Mouse (Mus musculus) MEL (cell line): ENCODE data around the gene Tnnc2. TPM values are rescaled to one million over a fixed set of nuclear protein-coding genes. Genes with fewer than 3 reads are reported as not detected.

Experiments
- DNase-seq: peaks from one replicate; pipeline ENCODE4 v3.0.0; 2011; ENCODE audit warnings: low read depth, low spot score
- H3K27ac ChIP-seq: 2 replicates; pipeline ENCODE4 v1.5.1; 2012; ENCODE audit warnings: low read depth, mild to moderate bottlenecking, control low read depth, low read length, moderate library complexity; ENCODE audit not compliant: control insufficient read depth
- H3K27me3 ChIP-seq, 2 experiments: fragments of 150-350 bp in 1 of 2; sonication (generic) in 1 of 2; 2 replicates each; pipeline ENCODE4 v1.6.1; 2012; ENCODE audit warnings: low read length in 2 of 2, mild to moderate bottlenecking in 2 of 2, improper control_type of control experiment in 1 of 2, moderate library complexity in 1 of 2; ENCODE audit not compliant: insufficient read depth in 2 of 2, control insufficient read depth in 1 of 2
- H3K36me3 ChIP-seq, 2 experiments: 2 replicates each; pipeline ENCODE4 v1.6.1; 2012 to 2014; ENCODE audit warnings: low read length in 2 of 2, improper control_type of control experiment in 1 of 2, inconsistent platforms in 1 of 2, mild to moderate bottlenecking in 1 of 2; ENCODE audit not compliant: insufficient read depth in 2 of 2, control insufficient read depth in 1 of 2
- H3K4me1 ChIP-seq, 2 experiments: fragments of 150-350 bp in 1 of 2; sonication (generic) in 1 of 2; 2 replicates each; pipeline ENCODE4 v1.6.1; 2012; ENCODE audit warnings: low read length in 2 of 2, improper control_type of control experiment in 1 of 2, mild to moderate bottlenecking in 1 of 2; ENCODE audit not compliant: insufficient read depth in 2 of 2, control insufficient read depth in 1 of 2
- H3K4me3 ChIP-seq, 2 experiments: fragments of 150-350 bp in 1 of 2; sonication (generic) in 1 of 2; 2 replicates each; pipeline ENCODE4 v1.5.1; 2012; ENCODE audit warnings: low read depth in 2 of 2, low read length in 2 of 2, mild to moderate bottlenecking in 2 of 2, moderate library complexity in 2 of 2, control low read depth in 1 of 2, improper control_type of control experiment in 1 of 2; ENCODE audit not compliant: control insufficient read depth in 1 of 2, insufficient read depth in 1 of 2
- H3K79me2 ChIP-seq: 2 replicates; pipeline ENCODE4 v1.6.1; 2012; ENCODE audit warnings: mild to moderate bottlenecking, low read length, moderate library complexity; ENCODE audit not compliant: control insufficient read depth, poor library complexity, insufficient read depth
- H3K9ac ChIP-seq: 2 replicates; pipeline ENCODE4 v1.6.1; 2012; ENCODE audit warnings: low read depth, mild to moderate bottlenecking, control low read depth, low read length, moderate library complexity; ENCODE audit not compliant: control insufficient read depth, poor library complexity, severe bottlenecking
- H3K9me3 ChIP-seq: fragments of 150-350 bp; sonication (generic); replicated peaks from 2 replicates; pipeline ENCODE4 v1.6.1; 2012; ENCODE audit warnings: mild to moderate bottlenecking, low read length, improper control_type of control experiment, moderate library complexity; ENCODE audit not compliant: insufficient read depth
- CHD1 ChIP-seq: IDR thresholded peaks from 2 replicates; pipeline ENCODE4 v1.6.1; 2012; ENCODE audit warnings: low read depth, mild to moderate bottlenecking, inconsistent platforms, low read length, improper control_type of control experiment
- ELF1 ChIP-seq: IDR thresholded peaks from 2 replicates; pipeline ENCODE4 v1.6.1; 2014; ENCODE audit warnings: low read depth, mild to moderate bottlenecking, inconsistent platforms, low read length, improper control_type of control experiment, moderate library complexity
- GABPA ChIP-seq: IDR thresholded peaks from 2 replicates; pipeline ENCODE4 v1.6.1; 2012; ENCODE audit warnings: low read depth, mild to moderate bottlenecking, inconsistent platforms, low read length, improper control_type of control experiment, moderate library complexity
- HCFC1 ChIP-seq: IDR thresholded peaks from 2 replicates; pipeline ENCODE4 v1.6.1; 2012; ENCODE audit warnings: low read depth, mild to moderate bottlenecking, inconsistent platforms, low read length, improper control_type of control experiment, moderate library complexity
- KAT2A ChIP-seq: conservative IDR thresholded peaks from 2 replicates; pipeline ENCODE4 v1.6.1; 2012; ENCODE audit warnings: low read depth, low read length, improper control_type of control experiment, inconsistent platforms
- MAFK ChIP-seq: IDR thresholded peaks from 2 replicates; pipeline ENCODE4 v1.6.1; 2011; ENCODE audit warnings: low read depth, mild to moderate bottlenecking, low read length, improper control_type of control experiment, borderline replicate concordance
- MAZ ChIP-seq: IDR thresholded peaks from 2 replicates; pipeline ENCODE4 v1.6.1; 2012; ENCODE audit warnings: low read depth, mild to moderate bottlenecking, inconsistent platforms, low read length, improper control_type of control experiment
- MYC ChIP-seq: IDR thresholded peaks from 2 replicates; pipeline ENCODE4 v1.6.1; 2011; ENCODE audit warnings: low read depth, mild to moderate bottlenecking, low read length, improper control_type of control experiment, moderate library complexity
- POLR2AphosphoS2 ChIP-seq: IDR thresholded peaks from 2 replicates; pipeline ENCODE4 v1.6.1; 2011; ENCODE audit warnings: low read length, improper control_type of control experiment
- RAD21 ChIP-seq: IDR thresholded peaks from 2 replicates; pipeline ENCODE4 v1.6.1; 2011; ENCODE audit warnings: mild to moderate bottlenecking, low read depth, low read length, improper control_type of control experiment
- SIN3A ChIP-seq: IDR thresholded peaks from 2 replicates; pipeline ENCODE4 v1.6.1; 2012; ENCODE audit warnings: low read length, improper control_type of control experiment, inconsistent platforms
- SMC3 ChIP-seq: IDR thresholded peaks from 2 replicates; pipeline ENCODE4 v1.6.1; 2011; ENCODE audit warnings: low read depth, low read length, improper control_type of control experiment
- TAL1 ChIP-seq: IDR thresholded peaks from 2 replicates; pipeline ENCODE4 v1.6.1; 2012; ENCODE audit warnings: mild to moderate bottlenecking, inconsistent platforms, low read length, moderate library complexity, mixed read lengths
- TCF12 ChIP-seq: IDR thresholded peaks from 2 replicates; pipeline ENCODE4 v1.6.1; 2014; ENCODE audit warnings: low read depth, mild to moderate bottlenecking, inconsistent platforms, low read length, improper control_type of control experiment, moderate library complexity
- USF2 ChIP-seq, 2 experiments: IDR thresholded peaks; 2 replicates each; pipeline ENCODE4 v1.6.1; 2011 to 2012; ENCODE audit warnings: improper control_type of control experiment in 2 of 2, low read length in 2 of 2, borderline replicate concordance in 1 of 2, inconsistent platforms in 1 of 2, low read depth in 1 of 2, mild to moderate bottlenecking in 1 of 2; ENCODE audit not compliant: insufficient read depth in 1 of 2
- ZC3H11A ChIP-seq: IDR thresholded peaks from 2 replicates; pipeline ENCODE4 v1.6.1; 2012; ENCODE audit warnings: low read depth, mild to moderate bottlenecking, inconsistent platforms, low read length, improper control_type of control experiment
- ZKSCAN1 ChIP-seq: IDR thresholded peaks from 2 replicates; pipeline ENCODE4 v1.6.1; 2012; ENCODE audit warnings: low read depth, mild to moderate bottlenecking, inconsistent platforms, low read length, improper control_type of control experiment, moderate library complexity
- ZMIZ1 ChIP-seq: IDR thresholded peaks from 2 replicates; pipeline ENCODE4 v1.6.1; 2012; ENCODE audit warnings: low read depth, mild to moderate bottlenecking, inconsistent platforms, low read length, improper control_type of control experiment, moderate library complexity
- polyA plus RNA-seq, 2 experiments: library from polyadenylated mRNA; stranded (reverse) in 1 of 2; unstranded in 1 of 2; fragments of >175 nt in 1 of 2; fragments of >200 nt in 1 of 2; gene quantifications; 2 replicates each; pipeline versions ENCODE4 v1.2.1 to v1.2.4; 2012; ENCODE audit warnings: low replicate concordance in 2 of 2, low read depth in 1 of 2; ENCODE audit not compliant: insufficient read length in 2 of 2, insufficient read depth in 1 of 2, missing spikeins in 1 of 2
- total RNA-seq: library from RNA; depleted of rRNA; stranded (reverse); fragments of 300-350 nt; gene quantifications from 2 replicates; pipeline ENCODE4 v1.2.3, GENCODE M21; 2012

The Tnnc2 gene
- total and polyA plus RNA-seq, 3 experiments = not detected

DNA sequence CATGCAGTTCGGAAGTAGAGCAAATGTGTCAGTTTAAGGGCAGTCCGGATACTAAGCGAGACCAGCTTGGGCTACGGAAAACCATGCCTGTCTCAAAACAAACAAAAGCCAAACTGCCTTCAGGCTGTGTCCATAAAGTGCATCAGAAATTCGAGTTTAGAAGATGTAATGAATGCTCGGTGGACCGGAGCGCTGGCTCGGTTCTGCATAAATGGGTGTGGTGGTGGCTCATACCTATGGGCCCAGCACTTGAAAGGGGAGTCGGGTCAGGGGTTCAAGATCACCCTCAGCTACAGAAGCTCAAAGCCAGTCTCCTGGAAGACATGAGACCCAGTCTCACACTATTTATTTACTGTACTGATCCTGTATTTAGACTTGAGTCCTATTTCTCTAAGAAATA lies 8.0 kb upstream of the Tnnc2 start:
- Histone ChIP-seq H3K9me3 (no peaks in the 10 kb centered on the region), H3K4me3 (no peak overlapping the region), H3K79me2 (no peaks in the 10 kb centered on the region; the same call in 1 of the 2 replicates), H3K9ac (no peak overlapping the region), H3K4me1 (peaks cover 3 to 9% of the 10 kb centered on the region in 2 experiments; a peak in 3 of 4 replicates), H3K27ac (no peak overlapping the region), H3K27me3 (no peaks in the 10 kb centered on the region), H3K36me3 (peaks cover 0 to 5% of the 10 kb centered on the region in 2 experiments; a peak in 1 of 4 replicates)
- TF ChIP-seq MAZ = no peak
- TF ChIP-seq SMC3 = no peak
- no peak for TF ChIP-seq GABPA
- no peak for TF ChIP-seq USF2 (IDR thresholded peaks at IDR 0.05; ENCODE audit: borderline replicate concordance in 1 of 2, insufficient read depth in 1 of 2, low read depth in 1 of 2, low read length in 2 of 2)
- no peak for TF ChIP-seq ZKSCAN1
- TF ChIP-seq RAD21 = no peak
- no peak for TF ChIP-seq HCFC1
- no peak for TF ChIP-seq ZMIZ1
- TF ChIP-seq ZC3H11A = no peak
- no peak for TF ChIP-seq TAL1
- no peak for DNase-seq

DNA sequence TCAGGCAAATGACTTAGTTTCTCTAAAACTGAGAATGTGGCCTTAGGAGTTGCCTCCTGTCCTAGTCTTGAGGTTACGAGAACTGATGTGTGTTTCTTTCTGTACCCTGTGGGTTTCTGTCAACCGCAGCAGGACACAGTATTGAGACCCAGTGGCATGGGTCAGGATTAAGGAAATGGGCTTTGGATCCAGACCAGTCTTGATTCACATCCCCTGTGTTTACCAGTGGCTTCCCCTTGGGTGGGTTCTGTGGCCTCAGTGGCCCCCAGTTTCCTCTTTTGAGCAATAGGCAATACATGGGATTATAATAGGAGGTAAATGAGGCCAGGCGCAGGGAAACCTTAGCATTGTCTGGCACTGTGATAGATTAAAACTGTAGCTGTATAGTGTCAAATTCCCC lies 7.3 kb upstream of the Tnnc2 start:
- H3K4me3 ChIP-seq = no peak overlapping the region
- no peak overlapping the region for H3K27ac ChIP-seq
- no peak overlapping the region for H3K9ac ChIP-seq
- peaks cover 0 to 5% of the 10 kb centered on the region in 2 experiments; a peak in 1 of 4 replicates for H3K36me3 ChIP-seq
- H3K9me3 ChIP-seq = no peaks in the 10 kb centered on the region
- no peaks in the 10 kb centered on the region; the same call in 1 of the 2 replicates for H3K79me2 ChIP-seq
- peaks cover 3 to 9% of the 10 kb centered on the region in 2 experiments; a peak in 3 of 4 replicates for H3K4me1 ChIP-seq
- no peak for DNase-seq
- no peak for TF ChIP-seq TCF12
- TF ChIP-seq ELF1 = no peak
- TF ChIP-seq KAT2A = no peak
- TF ChIP-seq POLR2AphosphoS2 = no peak
- TF ChIP-seq, all 39 proteins: peak for 0
- no peaks in the 10 kb centered on the region for H3K27me3 ChIP-seq

DNA sequence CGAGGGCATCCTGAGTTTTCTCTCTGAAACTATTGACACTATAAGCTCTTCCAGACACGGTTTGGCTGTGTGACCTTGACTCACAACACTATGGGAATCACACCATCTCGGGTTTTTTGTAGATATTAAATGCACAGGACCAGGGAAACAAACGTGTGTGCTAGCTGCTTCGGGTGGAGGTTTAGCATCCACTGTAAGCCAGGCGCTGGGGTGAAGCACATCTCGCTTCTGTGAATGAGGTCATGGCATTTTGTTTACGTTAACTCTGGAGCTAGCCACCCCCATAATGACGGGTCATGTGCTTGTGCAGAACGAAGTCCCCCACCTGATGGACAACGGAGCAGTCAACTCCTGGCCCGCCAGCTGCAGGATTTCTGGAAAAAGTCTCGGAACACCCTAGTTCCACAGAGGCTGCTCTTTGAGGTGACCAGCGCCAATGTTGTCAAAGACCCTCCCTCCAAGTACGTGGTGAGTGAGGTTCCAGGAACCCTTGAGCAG lies 6.7 kb upstream of the Tnnc2 start:
- Histone ChIP-seq H3K4me3 (peak overlapping the region; percentile 63 to 88), H3K9me3 (no peaks in the 10 kb centered on the region), H3K79me2 (no peaks in the 10 kb centered on the region; the same call in 1 of the 2 replicates), H3K4me1 (peaks cover 3 to 9% of the 10 kb centered on the region in 2 experiments; a peak in 3 of 4 replicates), H3K27me3 (no peaks in the 10 kb centered on the region), H3K27ac (no peak overlapping the region; the same call in 1 of the 2 replicates)
- no peak for DNase-seq
- TF ChIP-seq ZC3H11A = no peak
- TF ChIP-seq MAZ = no peak
- TF ChIP-seq TCF12 = no peak
- TF ChIP-seq CHD1 = no peak
- no peak for TF ChIP-seq MAFK
- no peak for TF ChIP-seq MYC
- TF ChIP-seq SIN3A = peak; percentile 1; the same call in 1 of the 2 replicates
- TF ChIP-seq, all 39 proteins: peak for 1
- H3K9ac ChIP-seq = peak overlapping the region; percentile 66
- H3K36me3 ChIP-seq = peaks cover 0 to 5% of the 10 kb centered on the region in 2 experiments; a peak in 1 of 4 replicates
